16 mouse cellular contexts compared by ENCODE assay signal in genomic region chr10:38383161-38383560, GRCm38 (mm10).
DNase-seq lines count a peak whose midpoint lies in the region; ATAC-seq and TF ChIP-seq lines count a peak whose summit lies in the region.
"Had no signal": no experiment of that assay in that cellular context is flagged by ENCODE, and none has a peak within 500 bp of the region (broad histone marks: within the 10 kb centered on the region; RNA-seq: fewer than 3 reads in every experiment).

No protein-coding gene starts in this region.

- no peak overlapping the region for H3K4me2 ChIP-seq in heart, embryonic 13.5 days
- no peak overlapping the region for H3K4me2 ChIP-seq in intestine, embryonic 15.5 days (replicated peaks)
- no peak overlapping the region for H3K4me2 ChIP-seq in liver, embryonic 11.5 days
- H3K4me2 ChIP-seq: heart, embryonic 15.5 days; neural tube, embryonic 13.5 days had no signal

- WGBS in heart, embryonic 13.5 days, result 39% methylated on average over 2 of the region's 2 CpGs
- WGBS in intestine, embryonic 15.5 days, result 34% methylated on average over 2 of the region's 2 CpGs
- 20% methylated on average over 2 of the region's 2 CpGs for WGBS in liver, embryonic 11.5 days

- no peaks in the 10 kb centered on the region for H3K36me3 ChIP-seq in heart, embryonic 13.5 days
- H3K36me3 ChIP-seq in ES-E14 (ENCODE audit: control insufficient read depth, insufficient read depth, low read length, poor library complexity, severe bottlenecking), result no peaks in the 10 kb centered on the region
- H3K36me3 ChIP-seq in intestine, embryonic 15.5 days, result no peaks in the 10 kb centered on the region
- no peaks in the 10 kb centered on the region for H3K36me3 ChIP-seq in liver, embryonic 11.5 days (ENCODE audit: control insufficient read depth, insufficient read depth, low read length)
- H3K36me3 ChIP-seq: G1E; heart, embryonic 15.5 days; limb, embryonic 10.5 days; midbrain, embryonic 10.5 days; neural tube, embryonic 13.5 days had no signal

- H3K27me3 ChIP-seq in heart, embryonic 13.5 days (replicated peaks), result no peaks in the 10 kb centered on the region
- no peaks in the 10 kb centered on the region for H3K27me3 ChIP-seq in intestine, embryonic 15.5 days (replicated peaks)
- H3K27me3 ChIP-seq in liver, embryonic 11.5 days (replicated peaks; ENCODE audit: control insufficient read depth, insufficient read depth, low read length), result no peaks in the 10 kb centered on the region
- H3K27me3 ChIP-seq: heart, embryonic 15.5 days; neural tube, embryonic 13.5 days had no signal

- H3K4me1 ChIP-seq in heart, embryonic 13.5 days, result no peaks in the 10 kb centered on the region
- H3K4me1 ChIP-seq in ES-E14 (ENCODE audit: control insufficient read depth in 2 of 2, insufficient read depth in 2 of 2, low read length in 2 of 2, poor library complexity in 1 of 2), result 0 out of 4 replicates have a peak, but pooled peaks cover 0 to 2% of the 10 kb centered on the region in 2 experiments
- H3K4me1 ChIP-seq in intestine, embryonic 15.5 days (replicated peaks), result no peaks in the 10 kb centered on the region
- no peaks in the 10 kb centered on the region for H3K4me1 ChIP-seq in liver, embryonic 11.5 days (replicated peaks; ENCODE audit: control insufficient read depth, insufficient read depth, low read length)
- H3K4me1 ChIP-seq: heart, embryonic 15.5 days; limb, embryonic 10.5 days; midbrain, embryonic 10.5 days; neural tube, embryonic 13.5 days had no signal

- peak; percentile 61; the same call in 1 of the 2 replicates for ATAC-seq in heart, embryonic 13.5 days (ENCODE audit: extremely low read depth, insufficient number of reproducible peaks, low FRiP score, low TSS enrichment)
- peak; percentile 82 for ATAC-seq in intestine, embryonic 15.5 days
- ATAC-seq in liver, embryonic 11.5 days (replicated peaks; ENCODE audit: low FRiP score), result peak; percentile 86

- in situ Hi-C loops in ES-E14 (cut with MboI; ENCODE audit: low sequenced_read_pairs in 2 of 2, unreplicated experiment in 2 of 2), result no loop called here

- no peak overlapping the region for H3K4me3 ChIP-seq in heart, embryonic 13.5 days
- no peak overlapping the region for H3K4me3 ChIP-seq in ES-E14 (ENCODE audit: insufficient read depth in 1 of 2, low read depth in 1 of 2, low read length in 2 of 2, poor library complexity in 1 of 2, severe bottlenecking in 1 of 2)
- H3K4me3 ChIP-seq in intestine, embryonic 15.5 days (replicated peaks), result no peak overlapping the region
- H3K4me3 ChIP-seq in liver, embryonic 11.5 days (ENCODE audit: low read depth, low read length), result no peak overlapping the region
- H3K4me3 ChIP-seq: heart, embryonic 15.5 days; layer of hippocampus, adult 2 months; limb, embryonic 10.5 days; midbrain, embryonic 10.5 days; neural tube, embryonic 13.5 days had no signal

- H3K27ac ChIP-seq in heart, embryonic 13.5 days (replicated peaks), result no peak overlapping the region
- H3K27ac ChIP-seq in ES-E14 (ENCODE audit: insufficient read depth, low read depth, low read length, poor library complexity, severe bottlenecking), result no peak overlapping the region
- no peak overlapping the region for H3K27ac ChIP-seq in intestine, embryonic 15.5 days
- no peak overlapping the region for H3K27ac ChIP-seq in liver, embryonic 11.5 days (ENCODE audit: low read depth, low read length)
- H3K27ac ChIP-seq: heart, embryonic 15.5 days; layer of hippocampus, adult 2 months; limb, embryonic 10.5 days; midbrain, embryonic 10.5 days; neural tube, embryonic 13.5 days had no signal

- intact Hi-C loops in heart, postnatal 25 days (cut with DNase I), result no loop called here

- no peaks in the 10 kb centered on the region for H3K9me3 ChIP-seq in heart, embryonic 13.5 days
- H3K9me3 ChIP-seq in ES-E14 (ENCODE audit: control insufficient read depth, insufficient read depth, low read depth, low read length), result no peaks in the 10 kb centered on the region
- no peaks in the 10 kb centered on the region for H3K9me3 ChIP-seq in intestine, embryonic 15.5 days
- H3K9me3 ChIP-seq in liver, embryonic 11.5 days (ENCODE audit: control insufficient read depth, low read length), result no peaks in the 10 kb centered on the region
- H3K9me3 ChIP-seq: G1E; heart, embryonic 15.5 days; limb, embryonic 10.5 days; midbrain, embryonic 10.5 days had no signal

- no peak overlapping the region for H3K9ac ChIP-seq in heart, embryonic 13.5 days
- H3K9ac ChIP-seq in ES-E14 (ENCODE audit: insufficient read depth, low read depth, low read length, poor library complexity, severe bottlenecking), result no peak overlapping the region
- no peak overlapping the region for H3K9ac ChIP-seq in intestine, embryonic 15.5 days
- no peak overlapping the region for H3K9ac ChIP-seq in liver, embryonic 11.5 days (ENCODE audit: low read depth, low read length)
- H3K9ac ChIP-seq: heart, embryonic 15.5 days; neural tube, embryonic 13.5 days had no signal

- DNase-seq in heart, postnatal 25 days (ENCODE audit: low spot score), result no peak
- DNase-seq in ES-E14 (ENCODE audit: low read depth, low spot score), result peak; percentile 8
- DNase-seq in liver, embryonic 11.5 days (ENCODE audit: low spot score), result no peak
- DNase-seq in lung, postnatal 4 days, result no peak
- no peak for DNase-seq in lung, postnatal 10 days
- DNase-seq: cerebellum, adult 9-10 months; gastrocnemius, postnatal 10 days; right cerebral cortex, postnatal 4 days had no signal

TF ChIP-seq in ES-E14, 5 proteins besides CTCF, POLR2A, EP300 and RAD21:
- no peak for TF ChIP-seq ZC3H11A (IDR thresholded peaks at IDR 0.05; ENCODE audit: borderline replicate concordance, low read depth, low read length)
- TF ChIP-seq CHD2 (IDR thresholded peaks at IDR 0.05; ENCODE audit: low read depth, low read length), result no peak
- no peak for TF ChIP-seq ZNF384 (IDR thresholded peaks at IDR 0.05; ENCODE audit: low read depth, low read length)
- TF ChIP-seq HCFC1 (IDR thresholded peaks at IDR 0.05; ENCODE audit: borderline replicate concordance, insufficient read depth, low read length), result no peak
- no peak for TF ChIP-seq MAFK (IDR thresholded peaks at IDR 0.05; ENCODE audit: insufficient read depth, low read depth, low read length)
